Mouse (Mus musculus) MEL (cell line): ENCODE measurements at regions not wholly inside any gene's neighbourhood (a gene's known extent, or its start where the extent isn't known, plus 50 kb on each side); places are given as distances from the start of the nearest gene placed in this dataset.

ENCODE experiments used
- DNase-seq: peaks from one replicate; pipeline ENCODE4 v3.0.0; 2011; ENCODE audit warnings: low read depth, low spot score
- H3K27ac ChIP-seq: 2 replicates; pipeline ENCODE4 v1.5.1; 2012; ENCODE audit warnings: low read depth, mild to moderate bottlenecking, control low read depth, low read length, moderate library complexity; ENCODE audit not compliant: control insufficient read depth
- H3K27me3 ChIP-seq, 2 experiments: fragments of 150-350 bp in 1 of 2; sonication (generic) in 1 of 2; 2 replicates each; pipeline ENCODE4 v1.6.1; 2012; ENCODE audit warnings: low read length in 2 of 2, mild to moderate bottlenecking in 2 of 2, improper control_type of control experiment in 1 of 2, moderate library complexity in 1 of 2; ENCODE audit not compliant: insufficient read depth in 2 of 2, control insufficient read depth in 1 of 2
- H3K36me3 ChIP-seq, 2 experiments: 2 replicates each; pipeline ENCODE4 v1.6.1; 2012 to 2014; ENCODE audit warnings: low read length in 2 of 2, improper control_type of control experiment in 1 of 2, inconsistent platforms in 1 of 2, mild to moderate bottlenecking in 1 of 2; ENCODE audit not compliant: insufficient read depth in 2 of 2, control insufficient read depth in 1 of 2
- H3K4me1 ChIP-seq, 2 experiments: fragments of 150-350 bp in 1 of 2; sonication (generic) in 1 of 2; 2 replicates each; pipeline ENCODE4 v1.6.1; 2012; ENCODE audit warnings: low read length in 2 of 2, improper control_type of control experiment in 1 of 2, mild to moderate bottlenecking in 1 of 2; ENCODE audit not compliant: insufficient read depth in 2 of 2, control insufficient read depth in 1 of 2
- H3K4me3 ChIP-seq, 2 experiments: fragments of 150-350 bp in 1 of 2; sonication (generic) in 1 of 2; 2 replicates each; pipeline ENCODE4 v1.5.1; 2012; ENCODE audit warnings: low read depth in 2 of 2, low read length in 2 of 2, mild to moderate bottlenecking in 2 of 2, moderate library complexity in 2 of 2, control low read depth in 1 of 2, improper control_type of control experiment in 1 of 2; ENCODE audit not compliant: control insufficient read depth in 1 of 2, insufficient read depth in 1 of 2
- H3K79me2 ChIP-seq: 2 replicates; pipeline ENCODE4 v1.6.1; 2012; ENCODE audit warnings: mild to moderate bottlenecking, low read length, moderate library complexity; ENCODE audit not compliant: control insufficient read depth, poor library complexity, insufficient read depth
- H3K9ac ChIP-seq: 2 replicates; pipeline ENCODE4 v1.6.1; 2012; ENCODE audit warnings: low read depth, mild to moderate bottlenecking, control low read depth, low read length, moderate library complexity; ENCODE audit not compliant: control insufficient read depth, poor library complexity, severe bottlenecking
- H3K9me3 ChIP-seq: fragments of 150-350 bp; sonication (generic); replicated peaks from 2 replicates; pipeline ENCODE4 v1.6.1; 2012; ENCODE audit warnings: mild to moderate bottlenecking, low read length, improper control_type of control experiment, moderate library complexity; ENCODE audit not compliant: insufficient read depth
- CHD1 ChIP-seq: IDR thresholded peaks from 2 replicates; pipeline ENCODE4 v1.6.1; 2012; ENCODE audit warnings: low read depth, mild to moderate bottlenecking, inconsistent platforms, low read length, improper control_type of control experiment
- CHD2 ChIP-seq: IDR thresholded peaks from 2 replicates; pipeline ENCODE4 v1.6.1; 2011; ENCODE audit warnings: low read length, improper control_type of control experiment
- EP300 ChIP-seq, 2 experiments: IDR thresholded peaks; 2 replicates each; pipeline ENCODE4 v1.6.1; 2011; ENCODE audit warnings: improper control_type of control experiment in 2 of 2, low read length in 2 of 2, low read depth in 1 of 2, mild to moderate bottlenecking in 1 of 2
- GABPA ChIP-seq: IDR thresholded peaks from 2 replicates; pipeline ENCODE4 v1.6.1; 2012; ENCODE audit warnings: low read depth, mild to moderate bottlenecking, inconsistent platforms, low read length, improper control_type of control experiment, moderate library complexity
- HCFC1 ChIP-seq: IDR thresholded peaks from 2 replicates; pipeline ENCODE4 v1.6.1; 2012; ENCODE audit warnings: low read depth, mild to moderate bottlenecking, inconsistent platforms, low read length, improper control_type of control experiment, moderate library complexity
- JUND ChIP-seq: IDR thresholded peaks from 2 replicates; pipeline ENCODE4 v1.6.1; 2011; ENCODE audit warnings: low read depth, mild to moderate bottlenecking, improper control_type of control experiment, low read length
- MAFK ChIP-seq: IDR thresholded peaks from 2 replicates; pipeline ENCODE4 v1.6.1; 2011; ENCODE audit warnings: low read depth, mild to moderate bottlenecking, low read length, improper control_type of control experiment, borderline replicate concordance
- MAX ChIP-seq: IDR thresholded peaks from 2 replicates; pipeline ENCODE4 v1.6.1; 2011; ENCODE audit warnings: low read length, improper control_type of control experiment
- MEF2A ChIP-seq: IDR thresholded peaks from 2 replicates; pipeline ENCODE4 v1.6.1; 2014; ENCODE audit warnings: low read depth, mild to moderate bottlenecking, inconsistent platforms, low read length, improper control_type of control experiment; ENCODE audit not compliant: poor library complexity, insufficient replicate concordance, severe bottlenecking; ENCODE audit errors: extremely low read depth
- MYB ChIP-seq: IDR thresholded peaks from 2 replicates; pipeline ENCODE4 v1.6.1; 2011; ENCODE audit warnings: mild to moderate bottlenecking, low read depth, low read length, improper control_type of control experiment
- NELFE ChIP-seq: IDR thresholded peaks from 2 replicates; pipeline ENCODE4 v1.6.1; 2011; ENCODE audit warnings: low read depth, low read length, improper control_type of control experiment
- NRF1 ChIP-seq: IDR thresholded peaks from 2 replicates; pipeline ENCODE4 v1.6.1; 2014; ENCODE audit warnings: low read depth, mild to moderate bottlenecking, inconsistent platforms, low read length, improper control_type of control experiment, moderate library complexity; ENCODE audit not compliant: poor library complexity, insufficient read depth, severe bottlenecking
- POLR2A ChIP-seq, 2 experiments: IDR thresholded peaks; 2 replicates each; pipeline ENCODE4 v1.6.1; 2011 to 2012; ENCODE audit warnings: low read length in 2 of 2, mild to moderate bottlenecking in 2 of 2, control low read depth in 1 of 2, improper control_type of control experiment in 1 of 2, low read depth in 1 of 2, moderate library complexity in 1 of 2; ENCODE audit not compliant: control insufficient read depth in 1 of 2, insufficient read depth in 1 of 2, poor library complexity in 1 of 2
- POLR2AphosphoS2 ChIP-seq: IDR thresholded peaks from 2 replicates; pipeline ENCODE4 v1.6.1; 2011; ENCODE audit warnings: low read length, improper control_type of control experiment
- POLR2AphosphoS5 ChIP-seq: IDR thresholded peaks from 2 replicates; pipeline ENCODE4 v1.6.1; 2012; ENCODE audit warnings: low read depth, borderline replicate concordance, mild to moderate bottlenecking, inconsistent platforms, low read length, moderate library complexity, mixed read lengths
- SIN3A ChIP-seq: IDR thresholded peaks from 2 replicates; pipeline ENCODE4 v1.6.1; 2012; ENCODE audit warnings: low read length, improper control_type of control experiment, inconsistent platforms
- UBTF ChIP-seq: IDR thresholded peaks from 2 replicates; pipeline ENCODE4 v1.6.1; 2012; ENCODE audit warnings: low read depth, mild to moderate bottlenecking, inconsistent platforms, low read length, improper control_type of control experiment, moderate library complexity, borderline replicate concordance; ENCODE audit not compliant: insufficient read depth
- USF1 ChIP-seq: IDR thresholded peaks from 2 replicates; pipeline ENCODE4 v1.6.1; 2014; ENCODE audit warnings: low read depth, mild to moderate bottlenecking, inconsistent platforms, low read length, improper control_type of control experiment, moderate library complexity
- ZC3H11A ChIP-seq: IDR thresholded peaks from 2 replicates; pipeline ENCODE4 v1.6.1; 2012; ENCODE audit warnings: low read depth, mild to moderate bottlenecking, inconsistent platforms, low read length, improper control_type of control experiment

GRCm38 (mm10) chr19:14777709-14778108, 179.9 kb upstream of the Tle4 start:
- TF ChIP-seq ZC3H11A (no peak), EP300 (IDR thresholded peaks at IDR 0.05; ENCODE audit: low read depth in 1 of 2, low read length in 2 of 2) (no peak), MAX (no peak), HCFC1 (no peak), CHD1 (no peak), GABPA (no peak), NRF1 (no peak), MYB (no peak)
- TF ChIP-seq, all 39 proteins: peak for 0
- Histone ChIP-seq H3K4me3 (no peak overlapping the region), H3K27ac (no peak overlapping the region), H3K9ac (no peak overlapping the region), H3K9me3 (no peaks in the 10 kb centered on the region), H3K27me3 (no peaks in the 10 kb centered on the region; a peak in 1 of 4 replicates), H3K36me3 (no peaks in the 10 kb centered on the region), H3K79me2 (no peaks in the 10 kb centered on the region), H3K4me1 (no peaks in the 10 kb centered on the region)
- DNase-seq: no peak

GRCm38 (mm10) chr19:14777198-14777597, 179.3 kb upstream of the Tle4 start:
- no peaks in the 10 kb centered on the region for H3K36me3 ChIP-seq

GRCm38 (mm10) chr19:14776791-14777190, 178.9 kb upstream of the Tle4 start:
- Histone ChIP-seq H3K9ac (no peak overlapping the region), H3K27ac (no peak overlapping the region), H3K36me3 (no peaks in the 10 kb centered on the region), H3K4me3 (no peak overlapping the region), H3K9me3 (no peaks in the 10 kb centered on the region), H3K4me1 (no peaks in the 10 kb centered on the region), H3K27me3 (no peaks in the 10 kb centered on the region; a peak in 1 of 4 replicates), H3K79me2 (no peaks in the 10 kb centered on the region)
- DNase-seq: no peak
- no peak for TF ChIP-seq CHD1
- TF ChIP-seq USF1: 0 out of 2 replicates have a peak, but pooled peaks have one; percentile 31

More at GRCm38 (mm10) chr19:14777198-14777597, 179.3 kb upstream of the Tle4 start:
- no peak overlapping the region for H3K9ac ChIP-seq
- H3K9me3 ChIP-seq: no peaks in the 10 kb centered on the region
- no peak for DNase-seq
- TF ChIP-seq JUND (no peak), POLR2AphosphoS2 (no peak), MEF2A (no peak), POLR2AphosphoS5 (no peak), NELFE (no peak), UBTF (no peak), SIN3A (no peak), CHD2 (no peak), HCFC1 (no peak), NRF1 (no peak), MAFK (no peak), POLR2A (IDR thresholded peaks at IDR 0.05; ENCODE audit: control insufficient read depth in 1 of 2, insufficient read depth in 1 of 2, low read depth in 1 of 2, low read length in 2 of 2, poor library complexity in 1 of 2) (no peak), GABPA (no peak), MYB (no peak), CHD1 (no peak)
- H3K27me3 ChIP-seq: no peaks in the 10 kb centered on the region; a peak in 1 of 4 replicates
- no peaks in the 10 kb centered on the region for H3K4me1 ChIP-seq
- no peak overlapping the region for H3K27ac ChIP-seq
- no peaks in the 10 kb centered on the region for H3K79me2 ChIP-seq
- no peak overlapping the region for H3K4me3 ChIP-seq
